Mouse (Mus musculus): Measurements from ENCODE around the gene Ank.
"Not testable (repeated sequence)": the region's sequence is repeated elsewhere in the genome, so short reads cannot be mapped to it uniquely, and the experiment has no call there.

Gene Ank

DNA sequence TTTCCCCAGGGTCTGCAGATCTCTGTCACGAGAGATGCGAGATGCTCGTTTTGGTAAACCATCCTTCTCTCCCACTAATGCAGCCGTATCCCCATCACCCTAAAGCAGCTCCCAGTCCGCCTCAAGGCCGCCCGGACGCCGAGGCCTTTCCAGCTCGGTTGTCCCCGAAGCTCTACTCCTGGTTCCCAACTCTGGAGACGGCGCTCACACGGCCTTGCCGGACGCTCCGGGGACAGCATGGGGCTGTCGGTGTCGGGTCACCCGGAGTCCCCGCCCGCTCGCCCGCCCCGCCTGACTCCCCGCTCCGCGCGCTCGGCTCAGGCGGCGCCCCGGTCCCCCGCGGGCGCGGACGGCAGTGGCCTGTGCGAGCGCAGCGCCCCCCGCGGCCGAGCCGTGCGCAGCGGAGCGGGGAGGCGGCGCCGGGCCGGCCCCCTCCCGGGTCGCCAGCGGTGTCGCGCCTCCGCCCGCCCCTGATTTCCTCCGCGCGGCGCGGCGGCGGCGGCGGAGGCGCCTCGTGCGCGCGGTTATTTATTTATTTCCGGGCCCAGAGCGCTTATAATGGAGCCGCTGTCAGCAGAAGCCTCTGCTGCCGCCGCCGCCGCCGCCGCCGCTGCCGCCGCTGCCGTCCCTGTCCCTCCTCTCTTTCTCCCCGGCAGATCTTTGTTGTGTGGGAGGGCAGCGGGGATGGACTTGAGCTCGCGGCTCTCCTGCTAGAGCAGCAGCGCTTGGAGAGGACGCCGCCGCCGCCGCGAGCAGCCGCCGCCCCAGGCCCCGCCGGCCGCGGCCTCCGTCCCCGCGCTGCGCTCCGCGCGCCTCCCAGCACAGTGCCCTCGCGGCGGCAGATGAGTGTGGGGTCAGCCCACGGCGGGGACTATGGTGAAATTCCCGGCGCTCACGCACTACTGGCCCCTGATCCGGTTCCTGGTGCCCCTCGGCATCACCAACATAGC is at the start of gene Ank:
Gene Ank, plus strand, starts transcription at position 547 of the 950 bp plus-strand sequence.
- DNase-seq (ENCODE audit: low spot score): peak; percentile 64

DNA sequence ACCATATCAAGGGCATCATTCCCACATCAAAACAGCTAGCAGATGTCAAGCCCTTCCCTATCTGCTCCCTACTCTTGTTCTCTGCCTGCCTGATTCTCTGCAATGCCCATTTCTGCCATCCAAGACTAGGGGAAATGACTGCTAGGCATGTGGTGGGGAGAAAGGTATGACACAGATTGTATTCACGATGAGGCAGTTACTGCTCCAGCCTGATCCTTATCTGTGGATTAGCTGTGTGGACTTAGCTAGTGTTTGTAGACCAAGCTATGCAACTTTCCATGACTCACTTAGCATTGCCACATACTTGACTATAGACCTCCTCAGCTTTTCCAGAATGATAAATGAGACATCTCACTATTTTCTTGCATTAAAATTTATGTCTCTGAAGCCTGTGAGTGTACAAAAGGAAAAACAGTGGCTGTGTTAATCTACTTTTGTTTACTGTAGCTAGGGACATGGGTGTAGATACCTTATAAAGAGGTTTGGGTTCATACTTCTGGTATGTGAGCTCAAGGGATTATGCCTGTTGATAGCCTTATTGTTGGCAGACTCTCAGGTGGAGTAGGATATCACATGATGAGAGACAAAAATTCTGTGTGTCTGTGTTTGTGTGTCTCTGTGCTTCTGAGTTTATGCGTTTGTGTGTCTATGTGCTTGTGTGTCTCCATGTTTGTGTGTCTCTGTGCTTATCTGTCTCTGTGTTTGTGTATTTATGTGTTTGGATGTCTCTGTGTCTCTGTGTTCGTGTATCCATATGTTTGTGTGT is 47.7 kb upstream of the Ank start:
- no peak for DNase-seq (ENCODE audit: low spot score)

DNA sequence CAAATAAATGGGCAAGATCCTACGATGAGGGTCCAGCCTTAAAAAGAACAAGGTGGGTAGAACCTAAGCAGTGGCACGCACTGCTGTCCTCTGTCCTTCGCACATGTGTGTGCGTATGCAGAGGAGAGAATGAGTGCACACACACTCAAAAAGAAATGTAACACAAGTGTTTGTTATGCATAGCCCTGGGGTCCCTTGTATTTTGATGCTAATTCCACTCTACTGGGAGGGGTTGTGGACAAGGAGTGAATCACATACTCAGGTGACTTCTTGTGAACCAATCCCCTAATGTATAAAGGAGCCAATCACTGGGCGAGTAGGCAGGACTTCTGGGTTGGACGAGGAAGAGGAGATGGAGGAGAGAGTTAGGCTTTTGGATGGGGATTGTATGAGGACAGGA is 44.9 kb upstream of the Ank start:
- no peak for DNase-seq (ENCODE audit: low spot score)

DNA sequence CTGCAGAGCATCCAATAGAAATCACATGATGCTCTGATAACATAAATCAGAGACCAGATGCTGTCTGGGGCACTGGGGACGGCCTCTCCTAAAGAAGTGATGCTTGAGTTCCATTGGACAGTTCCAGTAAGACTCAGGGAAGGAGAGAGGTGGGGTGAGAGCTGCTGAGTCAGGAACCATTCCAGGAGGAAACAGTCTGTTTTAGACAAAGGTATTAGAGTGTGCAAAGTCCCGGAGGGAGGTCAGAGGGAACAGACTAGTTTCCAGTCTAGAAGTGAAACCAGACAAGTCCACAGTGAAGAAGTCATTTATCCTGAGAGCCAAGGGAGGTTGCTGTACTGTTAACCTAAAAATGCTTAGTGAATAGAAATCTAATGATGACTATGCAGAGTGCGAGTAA is 38.9 kb upstream of the Ank start:
- DNase-seq (ENCODE audit: low spot score): no peak

DNA sequence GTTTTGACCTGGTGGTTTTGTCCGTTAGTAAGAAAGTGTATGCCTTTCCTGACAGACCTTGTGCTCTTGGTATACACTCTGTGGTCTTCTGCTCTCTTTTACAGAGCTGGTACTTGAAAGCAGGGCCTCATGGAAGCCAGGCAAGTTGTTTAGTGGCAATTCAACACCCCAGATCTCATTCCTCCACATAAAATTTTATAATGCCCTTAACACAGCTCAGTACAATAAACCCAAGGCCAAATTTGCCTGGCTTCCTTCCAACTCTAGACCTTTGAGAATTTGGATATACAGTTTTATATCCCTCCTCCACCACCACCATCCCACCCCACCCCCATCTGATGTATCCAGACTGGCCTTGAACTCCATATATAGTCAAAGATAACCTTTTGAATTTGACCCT is 36.2 kb upstream of the Ank start:
- no peak for DNase-seq (ENCODE audit: low spot score)

DNA sequence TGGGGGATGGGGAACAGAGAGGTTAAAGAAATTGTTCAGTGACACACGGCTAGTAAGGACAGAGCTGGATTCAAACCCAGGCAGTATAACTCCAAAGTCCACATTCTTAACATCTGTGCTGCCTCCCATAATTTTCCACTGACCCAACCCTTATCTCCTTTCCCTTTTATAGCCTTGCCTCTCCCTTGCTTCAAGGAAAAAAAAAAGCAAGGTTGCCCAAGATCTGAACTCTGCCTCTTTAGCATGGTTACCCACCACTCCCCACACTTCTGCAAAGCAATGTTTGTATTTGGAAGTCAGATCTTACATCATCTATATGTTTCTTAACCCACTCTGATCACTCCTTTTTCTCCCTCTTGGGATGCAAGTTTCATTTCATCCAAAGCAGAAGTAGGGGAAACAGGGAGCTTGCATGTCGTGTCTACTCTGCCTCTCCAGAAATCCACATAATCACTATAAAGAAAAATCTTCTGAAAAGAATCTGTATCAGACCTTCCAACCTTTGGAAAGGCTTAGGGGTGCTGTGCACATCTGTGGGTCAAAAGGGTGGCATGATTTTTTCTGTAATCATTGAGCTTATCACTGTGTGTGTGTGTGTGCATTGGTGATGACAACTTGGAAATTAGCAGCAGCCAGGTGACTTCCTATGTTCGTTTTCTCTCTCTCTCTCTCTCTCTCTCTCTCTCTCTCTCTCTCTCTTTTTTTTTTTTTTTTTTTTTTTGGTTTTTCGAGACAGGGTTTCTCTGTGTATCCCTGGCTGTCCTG is 33.4 kb upstream of the Ank start:
- DNase-seq (ENCODE audit: low spot score): no peak

DNA sequence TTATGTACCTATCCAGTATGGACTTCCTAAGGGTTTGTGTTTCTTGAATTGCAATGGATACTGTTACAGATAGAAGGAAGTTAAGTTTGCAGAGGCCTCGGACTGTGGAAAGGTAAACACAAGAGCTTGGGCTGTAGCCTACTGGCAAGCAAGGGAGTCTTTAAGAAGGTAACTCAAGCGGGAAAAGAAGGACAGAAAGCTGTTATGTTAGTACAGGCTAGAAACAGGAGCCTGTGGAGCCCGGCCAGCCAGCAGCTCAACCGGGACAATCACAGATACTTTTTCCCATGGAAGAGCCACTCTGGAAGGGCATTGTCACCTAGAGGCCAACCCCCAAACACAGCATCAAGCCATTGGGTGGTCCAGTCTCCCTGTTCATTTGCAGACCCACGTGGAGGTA is 31.1 kb upstream of the Ank start:
- DNase-seq (ENCODE audit: low spot score): no peak

DNA sequence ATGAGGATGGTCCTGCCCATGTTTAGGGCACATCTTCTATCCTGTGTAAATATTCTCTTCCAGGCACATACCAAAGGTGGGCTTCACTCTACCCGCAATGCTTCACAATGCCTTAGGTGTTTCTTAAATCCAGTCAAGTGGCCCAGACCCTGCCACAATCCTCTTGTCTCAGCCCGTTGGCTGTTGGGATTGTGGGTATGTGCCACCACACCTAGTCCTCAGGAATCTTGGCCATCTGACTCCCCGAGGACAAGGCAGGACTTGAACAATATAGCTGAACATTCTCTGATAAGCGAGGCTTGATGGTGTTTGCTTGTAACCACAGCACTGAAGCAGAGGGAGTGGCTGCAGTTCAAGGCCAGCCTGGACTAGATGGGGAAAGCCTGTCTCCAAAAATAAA is 30.3 kb upstream of the Ank start:
- no peak for DNase-seq (ENCODE audit: low spot score)

DNA sequence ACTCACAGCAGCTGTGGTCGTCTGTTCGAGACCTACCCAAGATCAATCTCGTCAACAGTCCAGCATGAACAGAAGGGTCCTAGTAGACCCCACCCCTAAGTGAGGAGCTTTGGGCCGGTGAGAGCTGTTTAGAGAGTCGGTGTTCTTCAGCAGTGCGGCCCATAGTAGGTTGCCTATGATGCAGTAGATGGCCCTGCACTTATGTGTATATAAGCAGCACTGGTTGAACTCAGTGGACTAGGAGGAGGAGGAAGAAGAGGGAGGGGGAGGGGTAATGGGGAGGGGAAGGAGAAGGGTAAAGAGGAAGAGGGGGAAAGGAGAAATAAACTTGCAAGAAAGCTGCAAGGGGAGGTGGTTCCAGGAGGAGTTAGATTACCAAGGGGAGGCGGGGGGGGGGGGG is 25.4 kb upstream of the Ank start:
- no peak for DNase-seq (ENCODE audit: low spot score)

DNA sequence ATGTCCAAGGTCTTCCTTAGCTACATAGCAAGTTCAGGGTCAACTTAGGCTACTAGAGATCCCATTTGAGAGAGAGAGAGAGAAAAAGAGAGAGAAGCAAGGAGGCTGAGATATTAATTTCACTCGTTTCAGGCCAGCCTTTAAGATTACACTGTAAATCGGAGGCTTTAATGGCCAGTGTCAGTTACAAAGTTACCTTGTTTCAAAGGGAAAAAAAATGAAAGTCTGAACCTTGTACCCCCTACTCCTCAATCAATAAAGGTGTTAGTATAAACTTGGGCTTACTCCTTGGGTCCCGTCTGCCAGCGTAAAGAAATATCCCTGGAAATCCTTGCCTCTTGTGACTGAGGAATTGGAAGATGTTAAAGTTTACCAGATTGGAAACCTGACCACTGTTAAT is 24.9 kb upstream of the Ank start:
- DNase-seq (ENCODE audit: low spot score): no peak

DNA sequence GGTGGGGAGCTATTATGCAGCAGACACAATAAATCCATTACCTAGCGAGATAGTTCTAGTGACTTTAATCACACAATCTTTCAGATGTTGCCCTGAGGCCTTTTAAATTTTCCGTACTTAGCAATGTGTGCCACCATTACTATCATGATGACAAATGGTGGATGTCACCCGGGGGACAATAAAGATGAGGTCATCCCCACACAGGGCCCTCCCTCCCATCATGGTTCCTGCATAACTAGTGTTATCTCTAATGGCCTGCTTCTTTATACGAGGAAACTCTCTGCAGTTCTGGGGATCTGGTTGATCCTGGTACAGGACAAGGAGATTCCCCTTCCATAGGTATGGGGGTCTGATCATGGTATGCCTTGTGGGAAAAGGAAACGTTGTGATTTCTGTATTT is 24.5 kb upstream of the Ank start:
- no peak for DNase-seq (ENCODE audit: low spot score)

DNA sequence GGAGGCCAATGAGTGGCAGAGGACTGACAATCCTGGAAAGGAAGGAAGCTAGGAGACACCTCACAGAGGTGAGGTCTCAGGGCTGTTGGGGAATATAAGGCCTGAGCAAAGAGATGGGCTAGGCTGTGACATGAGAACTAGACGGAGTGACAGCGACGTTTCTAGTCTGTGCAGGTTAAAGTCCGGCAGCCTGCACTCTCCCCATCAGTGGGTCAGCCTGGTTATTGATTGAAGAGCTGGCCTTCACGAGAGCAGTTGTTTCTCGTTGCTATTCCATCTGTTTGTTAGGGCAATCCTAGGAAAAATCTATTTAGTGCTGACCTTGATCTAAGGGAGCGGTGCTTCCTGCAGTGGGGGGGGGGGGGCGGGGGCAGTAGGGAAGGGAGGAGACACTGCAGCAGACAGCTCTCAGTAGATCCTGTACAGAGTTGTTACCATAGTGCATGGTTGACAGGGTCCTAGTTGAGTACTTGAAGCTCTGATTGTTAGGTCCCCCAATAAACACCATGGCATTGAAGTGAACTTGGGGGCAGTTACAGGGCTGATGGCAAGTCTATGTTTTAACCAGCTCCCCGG is 21.6 kb upstream of the Ank start:
- no peak for DNase-seq (ENCODE audit: low spot score)

DNA sequence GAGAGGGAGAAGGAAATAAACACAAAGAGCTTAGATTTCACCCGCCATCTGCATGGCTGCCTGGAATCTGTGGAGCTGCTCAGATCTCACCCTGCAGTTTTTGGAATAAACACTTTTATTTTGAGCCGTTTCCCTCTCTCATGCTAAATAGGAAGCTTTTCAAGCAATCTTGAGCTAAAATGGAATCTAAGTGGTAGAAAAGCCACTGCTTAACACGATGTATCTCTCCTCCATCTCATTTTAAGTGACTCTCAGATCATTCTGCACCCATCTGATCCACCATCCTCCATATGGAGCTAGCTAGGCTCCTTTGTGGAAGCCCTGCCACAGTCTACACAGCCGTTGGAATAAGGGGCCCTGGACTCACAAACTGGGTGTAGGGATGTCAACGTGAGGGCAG is 15.8 kb upstream of the Ank start:
- no peak for DNase-seq (ENCODE audit: low spot score)

DNA sequence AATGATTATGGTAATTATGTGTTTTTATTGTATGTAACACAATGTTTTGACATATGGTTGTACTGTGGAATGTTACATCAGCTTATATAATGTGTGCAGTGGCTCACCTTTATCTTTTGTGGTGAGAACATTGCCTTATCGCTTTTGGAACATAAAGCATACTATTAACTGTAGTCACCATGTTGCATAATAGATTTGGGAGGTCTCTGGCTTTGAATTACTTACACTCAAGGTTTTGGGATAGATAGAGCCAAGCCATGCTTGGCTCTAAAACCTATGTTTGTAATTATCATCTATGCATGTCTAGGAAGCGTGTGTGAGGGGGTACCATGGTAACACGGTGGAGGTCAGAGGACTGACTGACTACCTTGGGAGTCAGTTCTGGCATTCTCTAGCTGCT is 14.7 kb upstream of the Ank start:
- DNase-seq (ENCODE audit: low spot score): no peak

DNA sequence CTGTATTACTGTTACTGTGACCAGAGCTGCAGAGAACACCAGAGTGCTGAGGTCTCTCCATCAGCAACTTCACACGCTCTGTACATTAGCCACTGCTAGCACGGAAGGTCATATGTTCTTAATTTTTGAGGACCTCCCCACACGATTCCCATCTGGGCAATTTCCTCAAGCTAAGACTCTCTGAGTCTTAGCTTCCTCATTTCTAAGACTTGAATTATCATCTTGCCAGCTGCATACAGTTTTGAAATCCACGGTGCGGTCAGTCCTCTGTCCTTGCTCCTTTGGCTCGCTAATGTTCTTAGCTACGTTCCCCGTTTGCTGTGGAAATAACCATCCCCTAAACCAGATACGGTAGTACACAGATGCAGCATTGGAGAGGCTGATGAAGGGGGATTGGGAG is 14.0 kb upstream of the Ank start:
- no peak for DNase-seq (ENCODE audit: low spot score)

DNA sequence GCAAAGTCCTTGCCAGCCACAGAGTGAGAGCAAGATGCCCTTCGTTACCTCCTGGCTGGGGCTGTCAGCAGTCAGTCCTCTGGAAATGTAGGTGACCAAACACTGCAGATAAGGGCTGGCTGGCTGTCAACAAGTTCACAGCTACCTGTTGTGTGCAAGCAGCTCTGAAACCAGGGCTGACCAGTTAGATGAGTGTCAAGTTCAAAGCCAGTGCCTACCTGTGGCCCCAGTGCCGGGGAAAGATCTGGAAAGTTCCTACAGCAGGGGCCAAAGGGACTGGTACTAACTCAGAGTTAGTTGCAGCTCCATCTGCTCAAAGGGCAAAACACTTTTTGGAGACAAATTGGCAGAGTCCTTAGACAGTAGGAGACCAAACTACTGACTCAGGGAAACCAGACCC is 9.5 kb upstream of the Ank start:
- DNase-seq (ENCODE audit: low spot score): no peak

DNA sequence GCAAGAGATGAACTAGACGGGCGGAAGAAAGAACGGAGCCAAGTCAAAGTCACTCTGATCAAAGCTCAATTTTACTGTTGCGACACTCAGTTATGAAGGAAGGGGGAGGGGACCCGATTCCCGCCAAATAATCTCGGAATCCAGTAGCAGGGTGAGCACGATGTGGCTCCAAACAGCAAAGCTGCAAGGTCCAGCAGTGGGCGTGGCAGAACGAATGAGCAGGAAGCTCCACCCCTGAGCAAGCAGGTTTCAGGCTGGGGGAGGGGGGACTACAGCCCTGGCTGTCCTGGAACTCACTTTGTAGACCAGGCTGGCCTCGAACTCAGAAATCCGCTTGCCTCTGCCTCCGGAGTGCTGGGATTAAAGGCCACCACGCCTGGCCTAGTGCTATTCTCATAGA is 6.7 kb upstream of the Ank start:
- DNase-seq (ENCODE audit: low spot score): not testable (repeated sequence)

DNA sequence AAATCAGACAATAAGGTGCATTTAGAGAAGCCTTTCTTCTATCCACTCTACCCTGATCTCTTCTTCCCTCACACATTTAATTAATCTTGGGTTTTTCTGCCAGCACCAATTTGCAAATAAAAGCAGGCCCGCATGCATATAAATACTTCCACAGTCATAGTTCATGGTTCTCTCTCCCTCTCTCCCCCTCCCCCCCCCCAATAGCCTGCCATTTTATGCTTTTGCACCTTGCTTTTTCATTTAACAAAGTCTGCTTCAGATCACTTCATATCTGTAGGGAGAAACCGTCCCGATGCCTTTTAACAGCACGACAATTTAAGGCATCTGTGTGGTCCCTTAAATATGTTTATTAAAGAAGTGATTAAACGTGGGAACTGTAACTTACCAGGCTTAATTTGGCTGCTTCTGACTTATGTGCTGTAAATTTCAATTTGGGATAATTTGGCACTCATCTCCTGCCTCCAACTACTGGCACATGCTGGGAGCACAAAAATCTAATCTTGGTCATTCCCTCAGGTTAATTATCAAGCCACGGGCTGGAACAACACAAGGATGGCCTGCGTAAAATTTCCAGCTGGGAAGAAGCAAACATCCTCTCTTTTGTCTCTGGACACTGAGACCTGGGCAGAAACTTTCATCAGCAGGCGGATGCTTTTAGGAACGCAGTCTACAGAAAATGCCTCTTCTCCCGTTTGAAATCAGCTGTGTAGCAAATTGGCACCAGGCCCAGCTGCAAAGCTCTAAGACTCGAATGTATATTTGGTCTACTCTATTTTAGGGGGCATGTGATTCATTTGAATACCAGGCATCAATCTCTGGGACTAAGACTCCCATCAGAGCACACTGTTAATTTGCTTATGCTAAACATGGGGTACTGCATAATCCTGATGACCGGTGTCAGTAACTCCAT is 4.9 kb upstream of the Ank start:
- no peak for DNase-seq (ENCODE audit: low spot score)

DNA sequence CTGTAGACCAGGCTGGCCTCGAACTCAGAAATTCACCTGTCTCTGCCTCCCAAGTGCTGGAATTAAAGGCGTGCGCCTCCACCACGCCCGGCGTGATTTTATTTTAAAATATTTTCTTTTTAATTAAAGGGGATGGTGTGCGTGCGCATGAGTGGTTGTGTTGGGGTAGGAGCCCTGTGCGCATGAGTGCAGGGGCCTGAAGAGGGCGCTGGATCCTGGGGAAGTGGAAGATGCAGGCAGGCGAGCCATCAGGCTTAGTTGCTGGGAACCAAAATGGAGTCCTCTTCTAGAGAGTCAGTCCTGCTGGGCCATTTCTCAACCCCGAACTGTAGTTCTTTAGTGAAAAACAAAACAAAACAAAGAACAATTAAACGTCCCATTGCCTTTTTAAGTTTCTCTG is 2.6 kb upstream of the Ank start:
- DNase-seq (ENCODE audit: low spot score): no peak

DNA sequence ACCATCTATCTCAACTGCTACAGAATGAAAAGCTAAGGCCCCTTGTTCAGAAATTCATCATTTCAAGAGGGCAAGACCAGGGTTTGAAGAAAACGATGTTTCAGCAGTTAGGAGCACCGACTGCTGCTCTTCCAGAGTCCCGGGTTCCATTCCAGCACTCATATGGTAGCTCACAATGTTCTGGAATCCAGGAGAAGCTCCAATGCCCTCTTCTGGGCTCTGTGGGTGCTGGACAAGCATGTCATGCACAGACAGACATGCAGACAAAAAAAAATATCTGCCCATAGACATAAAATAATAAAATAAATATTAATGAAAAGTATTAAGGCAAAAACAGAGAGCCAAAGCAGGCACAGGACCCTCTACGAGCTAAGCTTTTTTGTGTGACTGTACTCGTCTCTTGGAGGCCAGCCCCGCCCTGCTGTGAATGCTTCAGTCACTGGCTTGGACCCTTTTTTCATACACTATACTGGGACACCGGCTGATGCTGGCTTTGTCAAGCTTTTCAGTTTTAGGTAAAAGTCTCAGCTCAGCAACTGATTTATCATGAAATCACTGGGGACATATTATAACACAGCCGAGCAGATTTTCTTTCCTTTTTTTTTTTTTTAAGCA is 979 bp upstream of the Ank start:
- DNase-seq (ENCODE audit: low spot score): peak; percentile 55

DNA sequence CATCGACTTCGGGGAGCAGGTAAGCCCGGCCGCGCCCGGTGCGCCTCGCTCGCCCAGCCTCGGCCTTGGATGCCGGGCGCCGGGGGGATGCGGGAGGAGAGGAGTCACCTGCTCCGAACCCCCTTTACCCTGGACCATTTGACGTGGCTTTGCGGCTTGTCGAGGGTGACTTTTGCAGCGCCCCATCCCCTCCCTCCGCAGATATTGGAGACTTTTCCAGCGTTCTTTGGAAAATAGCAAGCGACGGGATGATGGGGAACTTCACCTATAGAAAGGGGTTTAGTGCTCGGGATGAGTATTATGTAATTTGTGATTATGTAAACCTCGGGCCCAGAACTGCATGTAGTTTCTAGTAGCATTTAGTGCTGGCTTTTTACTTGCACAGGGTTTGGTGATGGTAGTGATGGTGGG is 609 bp downstream of the Ank start:
- DNase-seq (ENCODE audit: low spot score): peak; percentile 36

All from adipocyte (in vitro differentiated cells).